In the genomic region with DNA sequence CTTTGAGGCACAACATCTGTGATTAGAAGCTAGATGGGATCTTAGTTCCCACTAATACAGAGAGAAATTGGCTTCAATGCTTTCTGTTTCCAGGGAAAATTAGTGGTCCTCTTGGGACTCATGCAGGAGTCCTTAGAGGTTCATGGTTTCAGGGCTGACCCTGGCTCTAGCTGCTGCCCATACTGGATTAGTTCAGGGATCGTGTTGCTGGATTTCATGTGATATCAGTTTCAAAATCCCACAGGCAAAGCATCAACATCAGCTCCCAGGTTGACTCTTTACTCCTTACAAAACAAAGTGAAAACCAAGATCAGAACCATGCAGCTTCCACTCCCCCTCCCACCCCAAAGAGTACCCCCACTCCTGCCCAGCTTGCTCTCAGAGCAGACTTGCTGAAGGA, we compare ENCODE assay signal across 15 mouse cellular contexts.
"Had no signal": no experiment of that assay in that cellular context is flagged by ENCODE, and none has a peak within 500 bp of the region (broad histone marks: within the 10 kb centered on the region; RNA-seq: fewer than 3 reads in every experiment).

No protein-coding gene starts in this region.

- H3K27me3 ChIP-seq: limb, embryonic 12.5 days; liver, embryonic 13.5 days; lung, embryonic 15.5 days; megakaryocyte, embryonic 14.5 days; midbrain, embryonic 15.5 days; neural tube, embryonic 12.5 days had no signal

- H3K9ac ChIP-seq: limb, embryonic 12.5 days; liver, embryonic 13.5 days; liver, postnatal 0 days; lung, embryonic 15.5 days; midbrain, embryonic 15.5 days; neural tube, embryonic 12.5 days had no signal

- H3K4me2 ChIP-seq: limb, embryonic 12.5 days; liver, embryonic 13.5 days; lung, embryonic 15.5 days; midbrain, embryonic 11.5 days; midbrain, embryonic 15.5 days; neural tube, embryonic 12.5 days had no signal

- H3K36me3 ChIP-seq: limb, embryonic 12.5 days; liver, embryonic 13.5 days; lung, embryonic 15.5 days; midbrain, embryonic 15.5 days; neural tube, embryonic 12.5 days had no signal

- ATAC-seq: liver, postnatal 0 days; midbrain, embryonic 15.5 days had no signal

- H3K4me3 ChIP-seq: limb, embryonic 12.5 days; liver, embryonic 13.5 days; lung, embryonic 15.5 days; megakaryocyte, embryonic 14.5 days; midbrain, embryonic 15.5 days; neural tube, embryonic 12.5 days had no signal

- H3K4me1 ChIP-seq: liver, embryonic 13.5 days; megakaryocyte, embryonic 14.5 days; midbrain, embryonic 15.5 days; neural tube, embryonic 12.5 days had no signal

- DNase-seq: kidney, adult 2 months; kidney, postnatal 25 days; liver; liver, embryonic 13.5 days; liver, postnatal 0 days; lung, postnatal 14 days; spleen, adult 18-20 months; thymus, postnatal 36 days had no signal

- H3K9me3 ChIP-seq: limb, embryonic 12.5 days; liver, embryonic 13.5 days; lung, embryonic 15.5 days; midbrain, embryonic 15.5 days; neural tube, embryonic 12.5 days had no signal

- H3K27ac ChIP-seq: limb, embryonic 12.5 days; liver, embryonic 13.5 days; lung, embryonic 15.5 days; macrophage; midbrain, embryonic 15.5 days; neural tube, embryonic 12.5 days had no signal
